Mouse (Mus musculus) limb, embryonic 14.5 days (tissue): ENCODE data around the gene Aldh3b3. TPM values are rescaled to one million over a fixed set of nuclear protein-coding genes. Genes with fewer than 3 reads are reported as not detected.

ENCODE experiments used
- ATAC-seq: fragments of 200-750 bp; cut with Nextera tagmentation; 2 replicates; pipeline ENCODE4 v1.8.0; 2017; ENCODE audit warnings: low read depth, moderate number of reproducible peaks, moderate TSS enrichment; ENCODE audit not compliant: low FRiP score
- DNase-seq: peaks from one replicate; pipeline ENCODE4 v3.0.0-alpha.2; 2015; ENCODE audit warnings: low spot score
- H3K27ac ChIP-seq: fragments of 300-500 bp; sonication (generic); replicated peaks from 2 replicates; pipeline ENCODE4 v1.5.1; 2014; ENCODE audit warnings: low read depth, mild to moderate bottlenecking, low read length, moderate library complexity, mixed read lengths
- H3K27me3 ChIP-seq: fragments of 300-500 bp; sonication (generic); 2 replicates; pipeline ENCODE4 v1.6.1; 2014; ENCODE audit warnings: low read length, mixed read lengths; ENCODE audit not compliant: control insufficient read depth, insufficient read depth
- H3K36me3 ChIP-seq: fragments of 300-500 bp; sonication (generic); 2 replicates; pipeline ENCODE4 v1.6.1; 2014; ENCODE audit warnings: mild to moderate bottlenecking, low read length, moderate library complexity, mixed read lengths; ENCODE audit not compliant: control insufficient read depth, insufficient read depth
- H3K4me1 ChIP-seq: fragments of 300-500 bp; sonication (generic); 2 replicates; pipeline ENCODE4 v1.6.1; 2014; ENCODE audit warnings: antibody characterized with exemption, low read length, mixed read lengths; ENCODE audit not compliant: control insufficient read depth, insufficient read depth
- H3K4me2 ChIP-seq: fragments of 300-500 bp; sonication (generic); replicated peaks from 2 replicates; pipeline ENCODE4 v1.6.1; 2014; ENCODE audit warnings: low read depth, mild to moderate bottlenecking, low read length, moderate library complexity; ENCODE audit not compliant: severe bottlenecking
- H3K4me3 ChIP-seq: fragments of 300-500 bp; sonication (generic); replicated peaks from 2 replicates; pipeline ENCODE4 v1.5.1; 2014; ENCODE audit warnings: low read length
- H3K9ac ChIP-seq: fragments of 300-500 bp; sonication (generic); 2 replicates; pipeline ENCODE4 v1.6.1; 2014; ENCODE audit warnings: mild to moderate bottlenecking, low read depth, low read length, moderate library complexity; ENCODE audit not compliant: severe bottlenecking
- H3K9me3 ChIP-seq: fragments of 300-500 bp; sonication (generic); 2 replicates; pipeline ENCODE4 v1.6.1; 2016; ENCODE audit warnings: low read length; ENCODE audit not compliant: control insufficient read depth
- POLR2A ChIP-seq: fragments of 200-500 bp; IDR thresholded peaks from 2 replicates; pipeline ENCODE4 v1.8.0; 2012; ENCODE audit warnings: inconsistent platforms, mild to moderate bottlenecking, moderate library complexity, borderline replicate concordance; ENCODE audit not compliant: insufficient read depth, insufficient read length; ENCODE audit errors: extremely low read depth
- WGBS: fragments of 180-500 bp; shearing (Covaris S2); extraction: QIAGEN DNeasy Blood & Tissue Kit; methylation state at CpG from one replicate; pipeline ENCODE4 v1.1.7; 2014; 5-methylcytosine and 5-hydroxymethylcytosine counted together
- polyA plus RNA-seq, 2 experiments: library from polyadenylated mRNA; depleted of rRNA in 1 of 2; stranded (reverse) in 1 of 2; unstranded in 1 of 2; fragments of >200 nt; fragmentation: Nextera tagmentation in 1 of 2; extraction: Ambion mirVana in 1 of 2; gene quantifications; 2 replicates each; pipeline versions ENCODE4 v1.2.1 to v1.2.3; 2012 to 2014

The Aldh3b3 gene
- polyA plus RNA-seq, 2 experiments, result 0.33 to 0.52 TPM

DNA sequence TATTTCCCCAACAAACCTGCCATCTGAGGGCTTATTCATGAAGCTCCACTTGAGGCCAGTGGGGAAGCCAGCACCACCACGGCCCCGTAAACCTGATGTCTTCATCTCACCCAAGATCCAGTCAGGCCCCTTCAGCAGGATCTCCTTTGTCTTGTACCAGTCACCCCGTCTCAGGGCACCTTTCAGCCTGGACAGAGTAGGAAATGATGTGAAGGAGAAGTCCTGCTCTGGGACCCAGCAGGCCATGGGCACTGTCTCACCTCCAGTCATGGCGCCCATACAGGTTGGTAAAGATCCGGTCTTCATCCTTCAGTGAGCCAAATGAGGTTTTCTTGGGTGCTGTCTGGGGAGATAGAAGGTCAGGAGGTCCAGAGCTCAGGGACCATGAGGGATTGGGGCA lies 52.6 kb downstream of the Aldh3b3 start:
- WGBS, result 89% methylated on average over 5 of the region's 5 CpGs
- Histone ChIP-seq H3K4me2 (no peak overlapping the region), H3K9ac (no peak overlapping the region), H3K4me3 (no peak overlapping the region), H3K9me3 (no peaks in the 10 kb centered on the region), H3K36me3 (peaks cover 49% of the 10 kb centered on the region), H3K4me1 (peaks cover 8% of the 10 kb centered on the region), H3K27me3 (no peaks in the 10 kb centered on the region), H3K27ac (no peak overlapping the region)
- ATAC-seq (no peak), DNase-seq (no peak)
- no peak for TF ChIP-seq POLR2A

DNA sequence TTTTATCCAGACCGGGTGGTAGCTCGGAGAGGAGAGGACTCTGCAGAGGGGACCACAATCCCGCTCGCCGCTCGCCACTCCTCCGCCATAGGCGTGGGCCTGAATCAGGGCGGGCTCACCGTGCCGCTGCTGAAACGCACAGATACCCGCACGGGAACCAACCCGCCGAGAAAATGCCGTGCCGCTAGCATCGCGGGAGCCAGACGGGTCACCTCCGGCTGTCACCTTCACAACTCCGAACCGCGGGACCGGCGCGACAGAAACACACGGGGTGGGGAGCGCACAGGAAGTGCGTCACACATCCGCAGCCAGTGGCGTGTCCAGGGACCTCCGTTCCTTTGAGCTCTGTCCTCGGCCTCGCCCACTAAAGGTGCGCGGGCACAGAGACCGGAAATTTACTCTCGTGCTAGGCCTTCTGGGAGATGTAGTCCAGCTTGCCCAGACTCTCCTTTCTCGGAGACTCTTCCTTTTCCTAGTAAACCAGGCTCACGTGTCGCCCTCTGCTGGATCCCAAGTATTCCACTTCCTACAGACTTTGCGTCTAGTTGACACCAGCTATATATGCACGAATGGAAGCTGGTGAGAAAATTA lies 54.1 kb downstream of the Aldh3b3 start, which contains the start of gene Ndufv1:
Gene Ndufv1, minus strand, starts transcription at position 375 of the 591 bp plus-strand sequence.
- peaks cover 8% of the 10 kb centered on the region for H3K4me1 ChIP-seq
- DNase-seq, result peak; percentile 99
- peaks cover 35% of the 10 kb centered on the region for H3K36me3 ChIP-seq
- no peaks in the 10 kb centered on the region for H3K27me3 ChIP-seq
- H3K9me3 ChIP-seq, result no peaks in the 10 kb centered on the region
- WGBS, result 1% methylated on average over 45 of the region's 45 CpGs
- H3K27ac ChIP-seq, result peak within 1 kb of the TSS; percentile 63; the same call in 1 of the 2 replicates
- ATAC-seq, result peak; percentile 99
- peak within 1 kb of the TSS; percentile 73 for H3K9ac ChIP-seq
- H3K4me3 ChIP-seq, result peak within 1 kb of the TSS; percentile 89
- H3K4me2 ChIP-seq, result peak within 1 kb of the TSS; percentile 57
- TF ChIP-seq POLR2A, result no peak

DNA sequence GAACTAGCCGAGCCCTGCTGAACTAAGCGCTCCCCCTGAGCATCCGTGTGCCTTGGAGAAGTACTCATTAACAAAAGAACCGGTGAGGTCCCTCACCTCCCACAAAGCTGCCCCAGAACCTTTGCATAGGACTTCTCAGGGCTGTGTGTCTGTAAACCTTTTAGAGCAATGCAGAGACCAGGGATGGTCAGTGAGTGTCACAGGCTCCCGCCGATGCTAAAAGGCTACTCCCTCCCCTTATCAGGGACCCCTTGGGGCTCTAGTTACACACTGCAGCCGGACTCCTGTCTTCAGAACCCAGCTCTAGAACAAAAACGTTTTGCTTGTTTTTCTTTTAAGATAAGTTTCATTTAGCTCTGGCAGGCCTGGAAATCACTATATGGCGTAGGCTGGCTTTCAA lies 54.6 kb downstream of the Aldh3b3 start:
- H3K4me3 ChIP-seq, result peak overlapping the region; percentile 89
- 22% methylated on average over 9 of the region's 9 CpGs for WGBS
- no peaks in the 10 kb centered on the region for H3K9me3 ChIP-seq
- peak overlapping the region; percentile 52 for H3K4me2 ChIP-seq
- TF ChIP-seq POLR2A, result no peak
- peak overlapping the region; percentile 44; the same call in 1 of the 2 replicates for H3K9ac ChIP-seq
- H3K4me1 ChIP-seq, result peaks cover 8% of the 10 kb centered on the region
- H3K27ac ChIP-seq, result 0 out of 2 replicates have a peak overlapping the region, but pooled peaks have one; percentile 33
- DNase-seq (no peak), ATAC-seq (peak; percentile 28; the same call in 1 of the 2 replicates)
- H3K36me3 ChIP-seq, result peaks cover 30% of the 10 kb centered on the region
- no peaks in the 10 kb centered on the region for H3K27me3 ChIP-seq

DNA sequence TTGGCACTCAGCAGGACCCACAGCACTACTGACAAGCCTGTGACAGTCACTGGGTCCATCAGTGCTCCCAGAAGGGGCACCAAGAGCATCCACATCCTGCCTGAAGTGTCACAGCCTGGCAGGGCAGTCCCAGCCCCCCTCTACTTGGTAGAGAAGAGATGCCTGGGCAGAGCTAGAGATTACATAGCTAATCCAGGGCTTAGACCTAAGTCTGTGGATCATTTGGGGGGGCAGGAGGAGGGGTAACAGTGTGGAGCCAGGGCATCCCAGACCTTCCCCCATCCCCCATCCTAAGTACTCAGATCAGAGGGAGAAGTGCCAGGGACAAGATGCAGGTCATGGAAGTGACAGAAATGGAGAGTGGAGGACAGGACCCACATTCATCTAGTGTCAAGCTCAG lies 56.4 kb downstream of the Aldh3b3 start:
- Histone ChIP-seq H3K4me3 (no peak overlapping the region), H3K27me3 (no peaks in the 10 kb centered on the region), H3K9ac (no peak overlapping the region; the same call in 1 of the 2 replicates), H3K9me3 (no peaks in the 10 kb centered on the region), H3K36me3 (peaks cover 13% of the 10 kb centered on the region; the same call in 1 of the 2 replicates), H3K4me1 (peaks cover 10% of the 10 kb centered on the region), H3K27ac (no peak overlapping the region), H3K4me2 (no peak overlapping the region)
- DNase-seq (no peak), ATAC-seq (no peak)
- TF ChIP-seq POLR2A, result no peak

DNA sequence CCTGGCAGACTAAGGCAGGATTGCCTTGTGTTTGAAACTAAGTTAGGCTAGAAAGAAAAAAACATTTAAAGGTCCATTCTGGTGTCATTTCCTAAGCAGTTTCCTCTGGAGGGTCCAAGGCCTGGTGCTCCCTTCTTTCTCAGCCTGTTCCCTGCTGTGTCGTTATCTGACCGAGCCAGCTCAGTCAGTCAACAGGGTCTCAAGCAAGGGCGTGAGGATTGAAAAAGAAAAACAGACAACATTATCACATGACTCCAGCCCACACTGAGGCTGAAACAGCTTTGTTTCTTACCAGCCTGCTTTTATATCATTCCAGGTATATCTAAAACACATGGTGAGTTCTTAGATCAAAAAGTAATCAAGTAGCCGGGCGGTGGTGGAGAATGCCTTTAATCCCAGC lies 57.2 kb downstream of the Aldh3b3 start:
- no peak for DNase-seq
- TF ChIP-seq POLR2A, result no peak
- 65% methylated on average over 5 of the region's 5 CpGs for WGBS
- no peak for ATAC-seq
- no peaks in the 10 kb centered on the region for H3K9me3 ChIP-seq
- H3K4me3 ChIP-seq, result no peak overlapping the region
- no peak overlapping the region for H3K27ac ChIP-seq
- peaks cover 10% of the 10 kb centered on the region for H3K4me1 ChIP-seq
- no peak overlapping the region for H3K4me2 ChIP-seq
- no peak overlapping the region for H3K9ac ChIP-seq
- peaks cover 5% of the 10 kb centered on the region; the same call in 1 of the 2 replicates for H3K36me3 ChIP-seq
- H3K27me3 ChIP-seq, result no peaks in the 10 kb centered on the region
